ENCODE assay signal across 17 mouse cellular contexts in the genomic region with DNA sequence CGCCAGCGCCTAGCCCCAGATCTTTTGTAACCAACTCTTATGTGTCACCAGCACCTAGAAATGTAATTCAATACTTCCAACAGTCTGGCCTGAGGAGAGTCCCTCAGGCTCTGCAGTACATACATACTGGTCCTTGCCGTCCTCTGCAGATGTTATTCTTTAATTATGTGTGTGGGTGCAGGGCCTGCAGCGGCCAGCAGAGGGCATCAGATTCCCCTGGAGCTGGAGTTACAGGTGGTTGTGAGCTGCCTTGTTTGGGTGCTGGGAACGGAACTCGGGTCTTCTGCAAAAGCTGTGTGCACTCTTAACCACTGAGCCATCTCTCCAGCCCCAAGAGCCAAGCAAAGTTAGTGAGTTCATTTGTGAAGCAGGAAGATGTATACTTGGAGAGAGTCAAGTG. TPM values are rescaled to one million over a fixed set of nuclear protein-coding genes. Genes with fewer than 3 reads are reported as not detected.
A peak's percentile ranks its signal among the peaks of the same experiment; 100 is the strongest.
DNase-seq lines count a peak whose midpoint lies in the region; ATAC-seq and TF ChIP-seq lines count a peak whose summit lies in the region.
"Had no signal": no experiment of that assay in that cellular context is flagged by ENCODE, and none has a peak within 500 bp of the region (broad histone marks: within the 10 kb centered on the region; RNA-seq: fewer than 3 reads in every experiment).

No protein-coding gene starts in this region.

- no peaks in the 10 kb centered on the region for H3K36me3 ChIP-seq in forebrain, postnatal 0 days (ENCODE audit: insufficient read depth)
- no peaks in the 10 kb centered on the region for H3K36me3 ChIP-seq in forebrain, embryonic 16.5 days (ENCODE audit: control insufficient read depth, insufficient read depth)
- H3K36me3 ChIP-seq in liver, adult 2 months (ENCODE audit: control insufficient read depth, insufficient read depth, low read length): no peaks in the 10 kb centered on the region
- no peaks in the 10 kb centered on the region for H3K36me3 ChIP-seq in liver, embryonic 11.5 days (ENCODE audit: control insufficient read depth, insufficient read depth, low read length)
- H3K36me3 ChIP-seq: hindbrain, embryonic 15.5 days; lung, embryonic 15.5 days had no signal

- H3K79me2 ChIP-seq in liver, adult 2 months (ENCODE audit: control insufficient read depth, insufficient read depth, low read length): no peaks in the 10 kb centered on the region

- no peak overlapping the region for H3K4me2 ChIP-seq in forebrain, postnatal 0 days (ENCODE audit: low read depth)
- H3K4me2 ChIP-seq in forebrain, embryonic 16.5 days (ENCODE audit: low read length): no peak overlapping the region
- H3K4me2 ChIP-seq in liver, embryonic 11.5 days: no peak overlapping the region
- H3K4me2 ChIP-seq: hindbrain, embryonic 15.5 days; lung, embryonic 15.5 days had no signal

- peak; percentile 27 for TF ChIP-seq CTCF in forebrain, postnatal 0 days (IDR thresholded peaks at IDR 0.05; ENCODE audit: low read depth)
- TF ChIP-seq CTCF in liver, adult 2 months (IDR thresholded peaks at IDR 0.05; ENCODE audit: low read depth, low read length): 0 out of 2 replicates have a peak, but pooled peaks have one; percentile 27
- peak; percentile 35; the same call in 1 of the 2 replicates for TF ChIP-seq CTCF in brain, embryonic 14.5 days (IDR thresholded peaks at IDR 0.05; ENCODE audit: borderline replicate concordance, extremely low read depth, insufficient read depth, insufficient read length)

- no peaks in the 10 kb centered on the region for H3K9me3 ChIP-seq in forebrain, postnatal 0 days (ENCODE audit: low read length)
- no peaks in the 10 kb centered on the region for H3K9me3 ChIP-seq in forebrain, embryonic 16.5 days (ENCODE audit: control insufficient read depth, low read length)
- H3K9me3 ChIP-seq in liver, embryonic 11.5 days (ENCODE audit: control insufficient read depth, low read length): no peaks in the 10 kb centered on the region
- H3K9me3 ChIP-seq: embryonic facial prominence, embryonic 10.5 days; hindbrain, embryonic 15.5 days; lung, embryonic 15.5 days had no signal

- DNase-seq in forebrain, postnatal 0 days: no peak
- no peak for DNase-seq in liver, adult 2 months (ENCODE audit: extremely low read depth, low read depth, low spot score)
- no peak for DNase-seq in liver, embryonic 11.5 days (ENCODE audit: low spot score)
- peak; percentile 41 to 46 for DNase-seq in B cell, adult 2 months
- no peak for DNase-seq in brain, embryonic 14.5 days (ENCODE audit: low read depth)
- DNase-seq in cerebellum, postnatal 14 days: no peak
- DNase-seq in embryo, embryonic 9.5 days (ENCODE audit: extremely low spot score): no peak
- DNase-seq: cerebellum, adult 2 months; kidney, postnatal 10 days; layer of hippocampus, adult 9-11 months; left cerebral cortex, postnatal 4 days; thymus, postnatal 25 days had no signal

- no peak overlapping the region for H3K4me3 ChIP-seq in forebrain, postnatal 0 days (ENCODE audit: low read depth, low read length)
- no peak overlapping the region for H3K4me3 ChIP-seq in forebrain, embryonic 16.5 days (replicated peaks; ENCODE audit: low read length)
- H3K4me3 ChIP-seq in liver, adult 2 months (ENCODE audit: insufficient read depth, low read depth, low read length): no peak overlapping the region
- H3K4me3 ChIP-seq in liver, embryonic 11.5 days (ENCODE audit: low read depth, low read length): no peak overlapping the region
- H3K4me3 ChIP-seq: embryonic facial prominence, embryonic 10.5 days; hindbrain, embryonic 15.5 days; lung, embryonic 15.5 days; myocyte had no signal

- WGBS in forebrain, postnatal 0 days: 91% methylated on average over 6 of the region's 6 CpGs
- WGBS in forebrain, embryonic 16.5 days: 91% methylated on average over 6 of the region's 6 CpGs
- WGBS in liver, adult 2 months: 95% methylated on average over 6 of the region's 6 CpGs
- WGBS in liver, embryonic 11.5 days: 88% methylated on average over 6 of the region's 6 CpGs

- H3K27ac ChIP-seq in forebrain, postnatal 0 days (ENCODE audit: low read depth, low read length): no peak overlapping the region
- H3K27ac ChIP-seq in forebrain, embryonic 16.5 days (ENCODE audit: low read length): no peak overlapping the region
- H3K27ac ChIP-seq in liver, adult 2 months (replicated peaks; ENCODE audit: insufficient read depth, low read depth, low read length): no peak overlapping the region
- no peak overlapping the region for H3K27ac ChIP-seq in liver, embryonic 11.5 days (ENCODE audit: low read depth, low read length)
- H3K27ac ChIP-seq: embryonic facial prominence, embryonic 10.5 days; hindbrain, embryonic 15.5 days; lung, embryonic 15.5 days had no signal

- no peak for TF ChIP-seq POLR2A in liver, adult 2 months (IDR thresholded peaks at IDR 0.05; ENCODE audit: extremely low read depth, insufficient read depth, low read length)
- no peak for TF ChIP-seq POLR2A in brain, embryonic 14.5 days (IDR thresholded peaks at IDR 0.05; ENCODE audit: borderline replicate concordance, extremely low read depth, insufficient read depth, insufficient read length, poor library complexity, severe bottlenecking)

- H3K9ac ChIP-seq in forebrain, postnatal 0 days: no peak overlapping the region
- no peak overlapping the region for H3K9ac ChIP-seq in forebrain, embryonic 16.5 days (replicated peaks; ENCODE audit: low read depth, low read length)
- no peak overlapping the region for H3K9ac ChIP-seq in liver, adult 2 months (ENCODE audit: low read depth, low read length)
- H3K9ac ChIP-seq in liver, embryonic 11.5 days (ENCODE audit: low read depth, low read length): no peak overlapping the region
- H3K9ac ChIP-seq: hindbrain, embryonic 15.5 days; lung, embryonic 15.5 days had no signal

- no peaks in the 10 kb centered on the region for H3K27me3 ChIP-seq in forebrain, postnatal 0 days (ENCODE audit: insufficient read depth, low read length)
- no peaks in the 10 kb centered on the region for H3K27me3 ChIP-seq in forebrain, embryonic 16.5 days (replicated peaks; ENCODE audit: control insufficient read depth, insufficient read depth, low read length)
- H3K27me3 ChIP-seq in liver, adult 2 months (ENCODE audit: control insufficient read depth, insufficient read depth, low read length): no peaks in the 10 kb centered on the region
- H3K27me3 ChIP-seq in liver, embryonic 11.5 days (replicated peaks; ENCODE audit: control insufficient read depth, insufficient read depth, low read length): no peaks in the 10 kb centered on the region
- H3K27me3 ChIP-seq: hindbrain, embryonic 15.5 days; lung, embryonic 15.5 days had no signal

- no peak for ATAC-seq in forebrain, postnatal 0 days
- ATAC-seq in forebrain, embryonic 16.5 days: no peak
- no peak for ATAC-seq in liver, embryonic 11.5 days (replicated peaks; ENCODE audit: low FRiP score)

- no peaks in the 10 kb centered on the region for H3K4me1 ChIP-seq in forebrain, postnatal 0 days (ENCODE audit: insufficient read depth)
- H3K4me1 ChIP-seq in forebrain, embryonic 16.5 days (replicated peaks; ENCODE audit: control insufficient read depth, insufficient read depth, low read length): no peaks in the 10 kb centered on the region
- no peaks in the 10 kb centered on the region for H3K4me1 ChIP-seq in liver, adult 2 months (ENCODE audit: control insufficient read depth, insufficient read depth, low read length)
- H3K4me1 ChIP-seq in liver, embryonic 11.5 days (replicated peaks; ENCODE audit: control insufficient read depth, insufficient read depth, low read length): no peaks in the 10 kb centered on the region
- H3K4me1 ChIP-seq: hindbrain, embryonic 15.5 days; lung, embryonic 15.5 days had no signal

RNA-seq across cellular contexts. Expression of a gene that starts 18.6 kb away (rescaled TPM):
- total RNA-seq in forebrain, postnatal 0 days (2014; rRNA removed): 5.6 and 7.9 TPM in 2 replicates
- 6.7 and 8.4 TPM in 2 replicates for polyA plus RNA-seq in forebrain, postnatal 0 days (2015; fragmentation: Nextera tagmentation; extraction: Ambion mirVana)
- polyA plus RNA-seq in forebrain, embryonic 16.5 days (2015; fragmentation: Nextera tagmentation; extraction: Ambion mirVana): 11.8 and 13.2 TPM in 2 replicates
- total RNA-seq in liver, adult 2 months (2014; rRNA removed): 12.7 and 16.5 TPM in 2 replicates
- 19.6 and 23.7 TPM in 2 replicates for polyA plus RNA-seq in liver, adult 2 months (2012; rRNA removed)
- polyA plus RNA-seq in liver, embryonic 11.5 days (2014; fragmentation: Nextera tagmentation; extraction: Ambion mirVana): 28.6 and 29.8 TPM in 2 replicates
- polyA plus RNA-seq in brain, embryonic 14.5 days (2012; rRNA removed): 6.6 and 9.3 TPM in 2 replicates

RNA-seq across cellular contexts. Expression of a gene that starts 40.7 kb away (rescaled TPM):
- 324 and 364 TPM in 2 replicates for total RNA-seq in forebrain, postnatal 0 days (2014; rRNA removed)
- 350 and 374 TPM in 2 replicates for polyA plus RNA-seq in forebrain, postnatal 0 days (2015; fragmentation: Nextera tagmentation; extraction: Ambion mirVana)
- 441 and 518 TPM in 2 replicates for polyA plus RNA-seq in forebrain, embryonic 16.5 days (2015; fragmentation: Nextera tagmentation; extraction: Ambion mirVana)
- 96.9 and 104 TPM in 2 replicates for total RNA-seq in liver, adult 2 months (2014; rRNA removed)
- 103 and 105 TPM in 2 replicates for polyA plus RNA-seq in liver, adult 2 months (2012; rRNA removed)
- 552 and 577 TPM in 2 replicates for polyA plus RNA-seq in liver, embryonic 11.5 days (2014; fragmentation: Nextera tagmentation; extraction: Ambion mirVana)
- polyA plus RNA-seq in brain, embryonic 14.5 days (2012; rRNA removed): 597 and 651 TPM in 2 replicates

RNA-seq across cellular contexts. Expression of a gene that starts 53.6 kb away (rescaled TPM):
- 66.5 and 81.2 TPM in 2 replicates for total RNA-seq in forebrain, postnatal 0 days (2014; rRNA removed)
- polyA plus RNA-seq in forebrain, postnatal 0 days (2015; fragmentation: Nextera tagmentation; extraction: Ambion mirVana): 118 and 155 TPM in 2 replicates
- 94.1 and 97.9 TPM in 2 replicates for polyA plus RNA-seq in forebrain, embryonic 16.5 days (2015; fragmentation: Nextera tagmentation; extraction: Ambion mirVana)
- total RNA-seq in liver, adult 2 months (2014; rRNA removed): 26.4 and 29.4 TPM in 2 replicates
- polyA plus RNA-seq in liver, adult 2 months (2012; rRNA removed): 31.4 and 33.8 TPM in 2 replicates
- 347 and 349 TPM in 2 replicates for polyA plus RNA-seq in liver, embryonic 11.5 days (2014; fragmentation: Nextera tagmentation; extraction: Ambion mirVana)
- polyA plus RNA-seq in brain, embryonic 14.5 days (2012; rRNA removed): 69.2 and 78.5 TPM in 2 replicates

Comparison
In these comparisons a context has a peak if more than half of its experiments do, and no peak if none do; other contexts are left out.
1. DNase-seq: peak in B cell, adult 2 months (2 of 2); none in forebrain, postnatal 0 days (single experiment), liver, adult 2 months (single experiment), liver, embryonic 11.5 days (single experiment), brain, embryonic 14.5 days (single experiment), cerebellum, postnatal 14 days (0 of 2) and embryo, embryonic 9.5 days (single experiment).
2. Peak in every context shown above with its lines, with median percentiles within 50 percentile points of each other: CTCF ChIP-seq.